Mouse (Mus musculus) heart, postnatal 0 days (tissue): ENCODE results near the gene Grin2c.

Experiments used
- CTCF ChIP-seq: IDR thresholded peaks from 2 replicates; pipeline ENCODE4 v1.5.1; 2016; ENCODE audit warnings: antibody characterized with exemption, control low read depth, low read depth
- EP300 ChIP-seq: IDR thresholded peaks from 2 replicates; pipeline ENCODE4 v1.6.1; 2016; ENCODE audit warnings: antibody characterized with exemption, low read depth

GRCm38 (mm10) chr11:115287386-115287785, 20.3 kb upstream of the Grin2c start:
- TF ChIP-seq CTCF (no peak), EP300 (no peak)
